24 mouse cellular contexts compared by ENCODE assay signal in the genomic region with DNA sequence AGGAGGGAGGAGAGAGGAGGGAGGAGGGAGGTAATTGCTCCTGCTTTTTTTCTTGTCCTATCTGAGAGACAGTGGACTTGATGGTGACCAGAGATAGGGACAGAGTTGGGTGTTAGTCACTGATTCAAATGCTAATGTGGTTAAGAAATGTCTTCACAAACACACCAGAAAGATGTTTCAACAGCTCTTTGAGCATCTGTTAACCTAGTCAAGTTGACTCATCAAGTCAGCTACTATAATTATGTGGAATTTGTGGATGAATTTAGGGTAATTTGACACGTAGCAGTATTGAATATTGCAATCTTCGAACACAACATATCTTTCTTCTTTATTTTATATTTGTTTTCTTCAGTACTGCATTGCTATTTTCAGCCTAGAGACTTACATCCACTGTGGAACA.
DNase-seq lines count a peak whose midpoint lies in the region; ATAC-seq and TF ChIP-seq lines count a peak whose summit lies in the region.
"Had no signal": no experiment of that assay in that cellular context is flagged by ENCODE, and none has a peak within 500 bp of the region (broad histone marks: within the 10 kb centered on the region; RNA-seq: fewer than 3 reads in every experiment).

No protein-coding gene starts in this region.

- no peaks in the 10 kb centered on the region for H3K9me3 ChIP-seq in kidney, embryonic 16.5 days (ENCODE audit: low read length)
- H3K9me3 ChIP-seq: G1E had no signal

- no peak for TF ChIP-seq CTCF in layer of hippocampus, adult 2 months (conservative IDR thresholded peaks at IDR 0.05)

- H3K4me1 ChIP-seq in kidney, embryonic 16.5 days (ENCODE audit: insufficient read depth, low read length), result no peaks in the 10 kb centered on the region

- peak overlapping the region; percentile 43 for H3K27ac ChIP-seq in layer of hippocampus, adult 2 months
- no peak overlapping the region for H3K27ac ChIP-seq in kidney, embryonic 16.5 days (ENCODE audit: low read length)

- no peak overlapping the region for H3K4me2 ChIP-seq in kidney, embryonic 16.5 days (replicated peaks; ENCODE audit: low read depth, low read length)

- H3K36me3 ChIP-seq in kidney, embryonic 16.5 days (ENCODE audit: insufficient read depth, low read length), result no peaks in the 10 kb centered on the region
- H3K36me3 ChIP-seq: G1E had no signal

- ATAC-seq in frontal cortex, adult (ENCODE audit: low TSS enrichment), result peak; percentile 55
- ATAC-seq in kidney, embryonic 16.5 days (ENCODE audit: low FRiP score, low TSS enrichment), result no peak
- ATAC-seq: activated CD4-positive, CD25-positive, alpha-beta regulatory T cell, adult 4 months; CD4-positive, CD25-positive, alpha-beta regulatory T cell, adult 4 months; Patski had no signal

- no peak for DNase-seq in frontal cortex, postnatal 25 days (ENCODE audit: low spot score in 2 of 2)
- no peak for DNase-seq in layer of hippocampus, adult 2 months (ENCODE audit: low spot score in 2 of 2)
- DNase-seq in layer of hippocampus, adult 9-10 months (ENCODE audit: low spot score), result no peak
- peak; percentile 5 for DNase-seq in Muller cell, postnatal 12 days (ENCODE audit: inconsistent ontology term)
- peak; percentile 50 for DNase-seq in brain, adult 2 months (ENCODE audit: low read depth, low spot score)
- no peak for DNase-seq in cerebellum, adult 8-10 months
- DNase-seq: adrenal gland, adult 2 months; adrenal gland, adult 8-10 months; adrenal gland, postnatal 10 days; adrenal gland, postnatal 14 days; adrenal gland, postnatal 25 days; adrenal gland, postnatal 36 days; B cell, adult 2 months; cerebellum, adult 11 months; cerebellum, adult 11-12 months; cerebellum, adult 18-20 months; cerebellum, adult 2 months had no signal

- H3K27me3 ChIP-seq in kidney, embryonic 16.5 days (ENCODE audit: insufficient read depth, low read length), result no peaks in the 10 kb centered on the region
- H3K27me3 ChIP-seq: CH12.LX, Patski had no signal

- no peak overlapping the region for H3K9ac ChIP-seq in kidney, embryonic 16.5 days (replicated peaks; ENCODE audit: low read length)

- H3K4me3 ChIP-seq in layer of hippocampus, adult 2 months, result no peak overlapping the region
- no peak overlapping the region for H3K4me3 ChIP-seq in kidney, embryonic 16.5 days (ENCODE audit: low read length)

- 87% methylated on average over 2 of the region's 2 CpGs for WGBS in kidney, embryonic 16.5 days

Comparison
In these comparisons a context has a peak if more than half of its experiments do, and no peak if none do; other contexts are left out.
1. DNase-seq: peak in Muller cell, postnatal 12 days (single experiment) and brain, adult 2 months (single experiment); none in frontal cortex, postnatal 25 days (0 of 2), layer of hippocampus, adult 2 months (0 of 2), layer of hippocampus, adult 9-10 months (single experiment) and cerebellum, adult 8-10 months (single experiment).